Mouse (Mus musculus): Measurements from ENCODE around the gene Herpud1.

- no peak for TF ChIP-seq CTCF (IDR thresholded peaks at IDR 0.05; ENCODE audit: low read depth)
- no peak for TF ChIP-seq EP300 (optimal IDR thresholded peaks at IDR 0.05)
Observed at GRCm38 (mm10) chr8:94435397-94436111, 49.3 kb downstream of the Herpud1 start.
